Mouse (Mus musculus) liver, embryonic 12.5 days (tissue): ENCODE results near the gene Rpl9-ps1. TPM values are rescaled to one million over a fixed set of nuclear protein-coding genes. Genes with fewer than 3 reads are reported as not detected.

ENCODE experiments used
- polyA plus RNA-seq: library from polyadenylated mRNA; unstranded; fragments of >200 nt; fragmentation: Nextera tagmentation; extraction: Ambion mirVana; gene quantifications from 2 replicates; pipeline ENCODE4 v1.2.1, GENCODE M21; 2016

Rpl9-ps1 gene
- polyA plus RNA-seq, 1 experiment from 2014 or later, result not detected

Other genes starting within 250 kb of the Rpl9-ps1 start
- 0.57 and 0.99 TPM in 2 replicates for gene Rasl10b, start 236.5 kb downstream of the Rpl9-ps1 start, polyA plus RNA-seq
- not detected in 2 replicates for gene Gas2l2, start 216.2 kb downstream of the Rpl9-ps1 start, polyA plus RNA-seq
- gene 1700020L24Rik, start 207.9 kb downstream of the Rpl9-ps1 start, polyA plus RNA-seq, result 0.22 and 0.70 TPM in 2 replicates
- 0.24 and 0.31 TPM in 2 replicates for gene Mmp28, start 182.6 kb downstream of the Rpl9-ps1 start, polyA plus RNA-seq
- 5.7 and 6.1 TPM in 2 replicates for gene Taf15, start 172.5 kb downstream of the Rpl9-ps1 start, polyA plus RNA-seq
- gene Heatr9, start 123.4 kb downstream of the Rpl9-ps1 start, polyA plus RNA-seq, result not detected in 2 replicates
- gene Ccl5, start 115.1 kb downstream of the Rpl9-ps1 start, polyA plus RNA-seq, result 0.33 TPM in 1 of 2 replicates, not detected in the other
- gene Ccl9, start 67.0 kb downstream of the Rpl9-ps1 start, polyA plus RNA-seq, result 9.7 and 11.9 TPM in 2 replicates
- 8.0 and 8.8 TPM in 2 replicates for gene Ccl6, start 52.5 kb downstream of the Rpl9-ps1 start, polyA plus RNA-seq
- gene Ccl3, start 3.7 kb upstream of the Rpl9-ps1 start, polyA plus RNA-seq, result 1.6 and 2.0 TPM in 2 replicates
- gene Ccl4, start 17.0 kb upstream of the Rpl9-ps1 start, polyA plus RNA-seq, result 0.85 and 0.99 TPM in 2 replicates
- gene Wfdc17, start 58.4 kb upstream of the Rpl9-ps1 start, polyA plus RNA-seq, result 4.5 and 6.1 TPM in 2 replicates
- gene Wfdc18, start 63.4 kb upstream of the Rpl9-ps1 start, polyA plus RNA-seq, result not detected in 2 replicates
- gene Wfdc21, start 101.3 kb upstream of the Rpl9-ps1 start, polyA plus RNA-seq, result 3.3 and 4.1 TPM in 2 replicates
- 9.7 and 10.4 TPM in 2 replicates for gene Heatr6, start 108.1 kb upstream of the Rpl9-ps1 start, polyA plus RNA-seq
- 2.2 and 2.5 TPM in 2 replicates for gene Hnf1b, start 204.4 kb upstream of the Rpl9-ps1 start, polyA plus RNA-seq